Mouse (Mus musculus) limb, embryonic 12.5 days (tissue): ENCODE results near the gene Jag1. TPM values are rescaled to one million over a fixed set of nuclear protein-coding genes. Genes with fewer than 3 reads are reported as not detected.

Experiments used
- ATAC-seq: fragments of 200-750 bp; cut with Nextera tagmentation; 2 replicates; pipeline ENCODE4 v1.8.0; 2017; ENCODE audit warnings: low read depth, moderate TSS enrichment; ENCODE audit not compliant: insufficient number of reproducible peaks, insufficient read depth, low FRiP score, low TSS enrichment
- H3K27ac ChIP-seq: fragments of 300-500 bp; sonication (generic); 2 replicates; pipeline ENCODE4 v1.5.1; 2016; ENCODE audit warnings: mild to moderate bottlenecking, moderate library complexity
- H3K27me3 ChIP-seq: fragments of 300-500 bp; sonication (generic); 2 replicates; pipeline ENCODE4 v1.6.1; 2016; ENCODE audit warnings: mild to moderate bottlenecking, moderate library complexity
- H3K36me3 ChIP-seq: fragments of 300-500 bp; sonication (generic); 2 replicates; pipeline ENCODE4 v1.6.1; 2016; ENCODE audit warnings: mild to moderate bottlenecking, moderate library complexity
- H3K4me1 ChIP-seq: fragments of 300-500 bp; sonication (generic); replicated peaks from 2 replicates; pipeline ENCODE4 v1.6.1; 2016
- H3K4me2 ChIP-seq: fragments of 300-500 bp; sonication (generic); 2 replicates; pipeline ENCODE4 v1.6.1; 2016; ENCODE audit warnings: mild to moderate bottlenecking, moderate library complexity
- H3K4me3 ChIP-seq: fragments of 300-500 bp; sonication (generic); replicated peaks from 2 replicates; pipeline ENCODE4 v1.5.1; 2016; ENCODE audit warnings: mild to moderate bottlenecking
- H3K9ac ChIP-seq: fragments of 300-500 bp; sonication (generic); replicated peaks from 2 replicates; pipeline ENCODE4 v1.6.1; 2016; ENCODE audit warnings: mild to moderate bottlenecking, moderate library complexity
- H3K9me3 ChIP-seq: fragments of 300-500 bp; sonication (generic); 2 replicates; pipeline ENCODE4 v1.6.1; 2016; ENCODE audit warnings: mild to moderate bottlenecking, moderate library complexity
- WGBS: fragments of 180-500 bp; shearing (Covaris S2); methylation state at CpG from one replicate; pipeline ENCODE4 v1.1.7; 2016; 5-methylcytosine and 5-hydroxymethylcytosine counted together
- polyA plus RNA-seq: library from polyadenylated mRNA; unstranded; fragments of >200 nt; fragmentation: Nextera tagmentation; extraction: Ambion mirVana; gene quantifications from 2 replicates; pipeline ENCODE4 v1.2.1, GENCODE M21; 2016

Gene Jag1
- polyA plus RNA-seq, 1 experiment from 2014 or later: 23.3 TPM

DNA sequence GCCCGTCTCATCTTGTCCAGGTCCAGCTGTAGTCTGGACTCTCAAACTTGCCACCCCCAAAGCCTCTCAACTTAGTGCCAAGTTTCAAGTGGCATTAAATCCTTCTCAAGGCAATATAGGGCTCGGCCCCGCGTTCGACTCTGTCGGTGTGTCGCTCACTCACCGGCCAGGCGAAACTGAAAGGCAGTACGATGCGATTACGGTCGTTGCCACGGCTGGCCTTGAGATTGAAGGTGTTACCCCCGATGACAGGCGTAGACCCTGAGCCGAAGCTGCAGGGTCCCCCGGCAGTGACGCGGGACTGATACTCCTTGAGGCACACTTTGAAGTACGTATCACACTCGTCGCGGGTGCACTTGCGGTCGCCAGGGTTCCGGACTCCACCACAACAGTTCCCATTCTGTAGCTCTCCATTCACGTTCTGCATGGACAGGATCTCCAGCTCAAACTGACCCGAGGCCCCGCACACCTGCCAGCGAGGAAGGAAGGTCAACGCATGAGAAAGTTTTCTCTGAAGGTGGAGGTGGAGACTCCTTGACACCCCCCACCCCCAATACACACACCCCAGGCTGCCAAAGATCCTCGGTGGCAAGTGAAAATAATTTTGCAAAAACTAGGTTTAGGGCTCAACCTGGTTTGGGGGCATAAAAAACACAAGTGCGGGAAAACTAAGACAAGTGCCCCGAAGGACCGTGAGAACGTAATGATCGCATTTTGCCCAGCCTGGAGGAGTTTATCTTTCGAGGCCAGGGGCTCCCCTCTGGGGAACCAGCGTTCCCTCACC, 1.0 kb downstream of the Jag1 start:
- no peak for ATAC-seq
- Histone ChIP-seq H3K4me3 (peak overlapping the region; percentile 72), H3K9ac (peak overlapping the region; percentile 86), H3K27me3 (peaks cover 8% of the 10 kb centered on the region; the same call in 1 of the 2 replicates), H3K4me1 (peaks cover 44% of the 10 kb centered on the region), H3K9me3 (no peaks in the 10 kb centered on the region), H3K36me3 (no peaks in the 10 kb centered on the region), H3K27ac (peak overlapping the region; percentile 88), H3K4me2 (peak overlapping the region; percentile 91)
- under 1% methylated on average over 40 of the region's 40 CpGs for WGBS

DNA sequence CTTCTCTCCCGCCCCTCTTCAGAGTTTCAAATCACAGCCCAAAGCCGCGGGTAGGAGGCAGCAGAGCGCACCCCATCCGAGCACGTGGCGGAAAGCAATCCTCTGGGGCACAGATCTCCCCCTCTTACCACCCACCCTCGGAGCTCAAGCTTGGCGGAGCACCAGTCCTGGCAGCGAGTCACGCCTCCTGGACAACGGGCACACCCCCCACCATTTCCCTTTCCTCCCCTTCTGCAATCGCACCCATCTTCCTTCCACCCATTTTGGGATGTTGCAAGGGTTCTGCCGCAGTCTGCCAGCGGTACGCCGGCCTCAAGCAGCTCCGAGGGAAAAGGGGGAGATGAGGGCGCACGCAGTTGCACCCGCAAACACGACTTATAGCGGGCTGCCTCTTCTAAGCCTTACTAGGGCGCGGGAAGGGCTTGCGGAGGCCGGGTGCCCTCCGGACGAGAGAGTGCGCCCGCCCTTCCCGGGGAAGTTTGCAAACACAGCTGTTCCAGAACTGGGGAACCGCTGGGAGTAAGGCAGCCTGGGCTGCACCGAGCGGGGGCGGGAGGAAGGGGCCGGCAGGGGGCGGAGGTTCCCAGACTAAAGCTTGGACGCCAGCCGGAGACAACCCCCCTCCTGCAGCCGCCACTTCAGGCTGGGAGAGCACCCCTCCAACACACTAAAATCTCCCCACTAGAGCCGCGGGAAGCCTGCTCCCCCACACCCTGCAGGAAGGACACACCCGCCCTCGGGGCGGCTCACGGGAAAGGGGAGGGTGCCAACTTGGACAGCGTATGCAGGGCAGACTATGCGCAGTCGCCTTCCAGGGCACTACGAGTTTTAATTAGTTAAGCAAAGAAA, 2.0 kb downstream of the Jag1 start:
- under 1% methylated on average over 51 of the region's 51 CpGs for WGBS
- H3K4me1 ChIP-seq: peaks cover 54% of the 10 kb centered on the region

GRCm38 (mm10) chr2:137113288-137114061, 3.0 kb downstream of the Jag1 start:
- Histone ChIP-seq H3K4me2 (peak overlapping the region; percentile 91), H3K36me3 (no peaks in the 10 kb centered on the region), H3K9me3 (no peaks in the 10 kb centered on the region), H3K4me3 (peak overlapping the region; percentile 72), H3K9ac (peak overlapping the region; percentile 86), H3K27me3 (peaks cover 8% of the 10 kb centered on the region; the same call in 1 of the 2 replicates), H3K27ac (peak overlapping the region; percentile 88), H3K4me1 (peaks cover 64% of the 10 kb centered on the region)
- WGBS: 11% methylated on average over 10 of the region's 12 CpGs
- ATAC-seq: no peak

More for the DNA sequence above, 2.0 kb downstream of the Jag1 start:
- Histone ChIP-seq H3K36me3 (no peaks in the 10 kb centered on the region), H3K9me3 (no peaks in the 10 kb centered on the region), H3K27ac (peak overlapping the region; percentile 88), H3K27me3 (peaks cover 8% of the 10 kb centered on the region; the same call in 1 of the 2 replicates), H3K9ac (peak overlapping the region; percentile 86), H3K4me2 (peak overlapping the region; percentile 91), H3K4me3 (peak overlapping the region; percentile 72)
- ATAC-seq: peak; percentile 32

GRCm38 (mm10) chr2:137110214-137110898, 6.1 kb downstream of the Jag1 start:
- Histone ChIP-seq H3K9me3 (no peaks in the 10 kb centered on the region), H3K4me1 (peaks cover 78% of the 10 kb centered on the region), H3K27ac (no peak overlapping the region), H3K9ac (no peak overlapping the region), H3K4me3 (no peak overlapping the region), H3K36me3 (peaks cover 10% of the 10 kb centered on the region), H3K27me3 (peaks cover 5% of the 10 kb centered on the region; the same call in 1 of the 2 replicates), H3K4me2 (no peak overlapping the region)
- WGBS: 37% methylated on average over 4 of the region's 4 CpGs
- ATAC-seq: no peak

- Histone ChIP-seq H3K4me3 (no peak overlapping the region), H3K27ac (no peak overlapping the region), H3K27me3 (0 out of 2 replicates have a peak, but pooled peaks cover 3% of the 10 kb centered on the region), H3K9ac (no peak overlapping the region), H3K4me1 (peaks cover 78% of the 10 kb centered on the region), H3K36me3 (peaks cover 18% of the 10 kb centered on the region), H3K4me2 (no peak overlapping the region), H3K9me3 (no peaks in the 10 kb centered on the region)
- WGBS: 80% methylated on average over 15 of the region's 15 CpGs
- no peak for ATAC-seq
Measured at GRCm38 (mm10) chr2:137109321-137110213, 6.9 kb downstream of the Jag1 start.

DNA sequence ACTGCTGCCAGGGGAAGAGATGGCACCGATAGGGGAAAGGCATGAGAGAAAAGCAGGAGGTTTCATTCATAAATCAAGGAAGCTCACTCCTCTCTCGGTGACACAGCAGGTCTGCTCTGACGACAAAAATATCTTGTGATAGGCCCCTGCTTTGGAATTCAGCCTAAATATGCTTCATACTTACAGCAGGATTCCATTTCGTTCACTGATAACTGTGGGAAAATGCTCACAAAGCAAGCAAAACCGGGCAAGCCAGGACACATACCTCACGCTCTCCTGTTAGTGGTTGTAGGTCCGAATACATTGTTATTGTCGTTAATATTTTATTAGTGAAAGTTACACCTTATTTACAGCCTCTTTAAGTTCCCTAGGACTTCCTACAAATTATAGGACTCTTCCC, 8.5 kb downstream of the Jag1 start:
- Histone ChIP-seq H3K27ac (no peak overlapping the region), H3K4me2 (no peak overlapping the region), H3K36me3 (peaks cover 34% of the 10 kb centered on the region), H3K4me1 (peaks cover 63% of the 10 kb centered on the region), H3K9ac (no peak overlapping the region), H3K4me3 (no peak overlapping the region), H3K27me3 (0 out of 2 replicates have a peak, but pooled peaks cover 3% of the 10 kb centered on the region), H3K9me3 (no peaks in the 10 kb centered on the region)
- WGBS: 41% methylated on average over 8 of the region's 8 CpGs
- ATAC-seq: no peak

- Histone ChIP-seq H3K4me1 (peaks cover 56% of the 10 kb centered on the region), H3K36me3 (peaks cover 35% of the 10 kb centered on the region), H3K27ac (no peak overlapping the region), H3K27me3 (0 out of 2 replicates have a peak, but pooled peaks cover 3% of the 10 kb centered on the region), H3K9ac (no peak overlapping the region), H3K4me3 (no peak overlapping the region), H3K4me2 (no peak overlapping the region), H3K9me3 (no peaks in the 10 kb centered on the region)
- WGBS: 82% methylated on average over 4 of the region's 4 CpGs
- ATAC-seq: no peak
Measured at GRCm38 (mm10) chr2:137107203-137107602, 9.2 kb downstream of the Jag1 start.

DNA sequence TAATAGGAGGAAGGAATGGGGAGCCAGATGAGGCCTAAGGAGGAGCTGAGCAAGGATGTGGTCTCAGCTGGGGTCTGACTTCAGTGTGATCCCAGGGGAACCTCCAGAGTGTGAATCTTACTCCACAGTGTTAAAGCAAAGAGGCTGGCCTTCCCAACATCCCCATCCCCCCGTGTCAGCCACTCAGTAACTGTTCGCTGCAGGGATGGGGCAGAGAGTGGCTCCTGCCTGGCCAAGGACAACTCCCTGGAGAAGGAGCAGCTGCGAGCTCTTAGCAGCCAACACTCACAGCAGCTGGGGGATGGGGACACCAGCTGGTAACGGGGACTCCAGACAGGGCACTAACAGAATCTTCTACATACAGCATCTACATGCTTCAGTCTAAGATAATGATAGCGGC, 15.4 kb downstream of the Jag1 start:
- ATAC-seq: no peak
- Histone ChIP-seq H3K9me3 (no peaks in the 10 kb centered on the region), H3K36me3 (peaks cover 64% of the 10 kb centered on the region), H3K4me1 (peaks cover 46% of the 10 kb centered on the region), H3K4me2 (no peak overlapping the region), H3K27ac (no peak overlapping the region), H3K27me3 (0 out of 2 replicates have a peak, but pooled peaks cover 1% of the 10 kb centered on the region), H3K4me3 (no peak overlapping the region), H3K9ac (no peak overlapping the region)
- WGBS: 36% methylated on average over 5 of the region's 5 CpGs

DNA sequence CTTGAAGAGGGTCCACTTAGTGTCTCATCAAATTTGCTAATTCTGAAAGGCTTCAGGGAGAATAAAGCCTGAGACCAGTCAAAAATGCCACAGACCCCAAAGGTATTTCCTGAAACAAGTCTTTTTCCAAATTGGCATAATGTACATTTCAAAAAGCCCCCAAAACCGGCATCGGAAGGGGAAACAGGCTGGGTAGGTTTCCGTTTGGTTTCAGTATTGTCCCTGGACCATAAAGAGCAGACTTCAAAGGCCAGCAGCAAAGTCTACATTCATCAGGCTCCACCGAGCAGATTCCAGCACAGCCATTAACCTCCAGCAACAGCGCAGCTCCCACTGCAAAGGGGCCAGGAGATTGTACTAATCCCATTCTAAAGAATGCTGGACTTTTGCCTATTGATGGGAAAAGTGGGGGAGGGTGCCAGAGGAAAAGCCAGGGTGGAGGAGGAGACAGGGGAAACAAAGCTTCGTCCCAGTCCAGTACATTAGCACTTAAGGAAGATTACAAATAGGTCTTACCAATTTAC, 17.2 kb downstream of the Jag1 start:
- Histone ChIP-seq H3K27ac (no peak overlapping the region), H3K36me3 (peaks cover 59% of the 10 kb centered on the region), H3K4me3 (no peak overlapping the region), H3K9ac (no peak overlapping the region), H3K4me2 (no peak overlapping the region), H3K27me3 (no peaks in the 10 kb centered on the region), H3K9me3 (no peaks in the 10 kb centered on the region), H3K4me1 (peaks cover 52% of the 10 kb centered on the region)
- no peak for ATAC-seq
- 8% methylated on average over 6 of the region's 6 CpGs for WGBS
